Mouse (Mus musculus) embryonic facial prominence, embryonic 15.5 days (tissue): ENCODE data around the gene Otub2. TPM values are rescaled to one million over a fixed set of nuclear protein-coding genes. Genes with fewer than 3 reads are reported as not detected.

ENCODE experiments used
- ATAC-seq: fragments of 200-750 bp; cut with Nextera tagmentation; 2 replicates; pipeline ENCODE4 v1.8.0; 2017; ENCODE audit warnings: low read depth, moderate TSS enrichment; ENCODE audit not compliant: insufficient number of reproducible peaks, low FRiP score, low TSS enrichment
- H3K27ac ChIP-seq: fragments of 300-500 bp; sonication (generic); replicated peaks from 2 replicates; pipeline ENCODE4 v1.5.1; 2015; ENCODE audit warnings: mild to moderate bottlenecking, inconsistent platforms
- H3K27me3 ChIP-seq: fragments of 300-500 bp; sonication (generic); 2 replicates; pipeline ENCODE4 v1.6.1; 2015; ENCODE audit warnings: inconsistent platforms
- H3K36me3 ChIP-seq: fragments of 300-500 bp; sonication (generic); 2 replicates; pipeline ENCODE4 v1.6.1; 2015; ENCODE audit warnings: mild to moderate bottlenecking, inconsistent platforms
- H3K4me1 ChIP-seq: fragments of 300-500 bp; sonication (generic); 2 replicates; pipeline ENCODE4 v1.6.1; 2015; ENCODE audit warnings: inconsistent platforms
- H3K4me2 ChIP-seq: fragments of 300-500 bp; sonication (generic); replicated peaks from 2 replicates; pipeline ENCODE4 v1.6.1; 2015; ENCODE audit warnings: mild to moderate bottlenecking, inconsistent platforms
- H3K4me3 ChIP-seq: fragments of 300-500 bp; sonication (generic); replicated peaks from 2 replicates; pipeline ENCODE4 v1.5.1; 2015; ENCODE audit warnings: mild to moderate bottlenecking, inconsistent platforms
- H3K9ac ChIP-seq: fragments of 300-500 bp; sonication (generic); 2 replicates; pipeline ENCODE4 v1.6.1; 2015; ENCODE audit warnings: inconsistent platforms
- H3K9me3 ChIP-seq: fragments of 300-500 bp; sonication (generic); replicated peaks from 2 replicates; pipeline ENCODE4 v1.6.1; 2016; ENCODE audit warnings: inconsistent platforms
- WGBS: fragments of 180-500 bp; shearing (Covaris S2); methylation state at CpG from one replicate; pipeline ENCODE4 v1.1.7; 2015; 5-methylcytosine and 5-hydroxymethylcytosine counted together
- polyA plus RNA-seq: library from polyadenylated mRNA; unstranded; fragments of >200 nt; fragmentation: Nextera tagmentation; extraction: Ambion mirVana; gene quantifications from 2 replicates; pipeline ENCODE4 v1.2.1, GENCODE M21; 2015

Otub2 gene
- polyA plus RNA-seq, 1 experiment from 2014 or later = 13.7 TPM

DNA sequence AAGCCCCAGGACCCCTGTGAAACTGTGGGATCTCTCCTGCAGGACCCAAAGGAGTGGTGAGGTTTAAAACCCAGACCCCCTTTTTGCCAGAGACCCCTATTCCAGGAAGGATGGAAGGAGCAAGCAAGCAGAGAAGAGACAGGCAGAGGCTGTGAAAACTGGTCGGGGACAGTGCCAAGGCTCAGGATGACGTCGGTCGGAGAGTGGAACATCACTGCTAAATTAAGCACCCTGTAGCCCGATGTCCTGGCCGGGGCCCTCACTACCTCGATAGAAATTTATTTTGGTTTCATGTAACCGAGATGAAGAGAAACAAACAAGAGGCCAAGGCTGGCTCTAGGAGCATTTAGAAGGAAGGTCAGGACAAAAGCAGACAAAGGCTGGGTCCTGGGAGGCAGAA, 30.3 kb upstream of the Otub2 start:
- 76% methylated on average over 8 of the region's 8 CpGs for WGBS
- H3K27ac ChIP-seq = no peak overlapping the region
- no peak overlapping the region for H3K9ac ChIP-seq
- H3K27me3 ChIP-seq = no peaks in the 10 kb centered on the region
- 0 out of 2 replicates have a peak, but pooled peaks cover 3% of the 10 kb centered on the region for H3K4me1 ChIP-seq
- H3K4me2 ChIP-seq = no peak overlapping the region
- H3K4me3 ChIP-seq = no peak overlapping the region
- no peak for ATAC-seq
- H3K9me3 ChIP-seq = no peaks in the 10 kb centered on the region
- no peaks in the 10 kb centered on the region for H3K36me3 ChIP-seq

DNA sequence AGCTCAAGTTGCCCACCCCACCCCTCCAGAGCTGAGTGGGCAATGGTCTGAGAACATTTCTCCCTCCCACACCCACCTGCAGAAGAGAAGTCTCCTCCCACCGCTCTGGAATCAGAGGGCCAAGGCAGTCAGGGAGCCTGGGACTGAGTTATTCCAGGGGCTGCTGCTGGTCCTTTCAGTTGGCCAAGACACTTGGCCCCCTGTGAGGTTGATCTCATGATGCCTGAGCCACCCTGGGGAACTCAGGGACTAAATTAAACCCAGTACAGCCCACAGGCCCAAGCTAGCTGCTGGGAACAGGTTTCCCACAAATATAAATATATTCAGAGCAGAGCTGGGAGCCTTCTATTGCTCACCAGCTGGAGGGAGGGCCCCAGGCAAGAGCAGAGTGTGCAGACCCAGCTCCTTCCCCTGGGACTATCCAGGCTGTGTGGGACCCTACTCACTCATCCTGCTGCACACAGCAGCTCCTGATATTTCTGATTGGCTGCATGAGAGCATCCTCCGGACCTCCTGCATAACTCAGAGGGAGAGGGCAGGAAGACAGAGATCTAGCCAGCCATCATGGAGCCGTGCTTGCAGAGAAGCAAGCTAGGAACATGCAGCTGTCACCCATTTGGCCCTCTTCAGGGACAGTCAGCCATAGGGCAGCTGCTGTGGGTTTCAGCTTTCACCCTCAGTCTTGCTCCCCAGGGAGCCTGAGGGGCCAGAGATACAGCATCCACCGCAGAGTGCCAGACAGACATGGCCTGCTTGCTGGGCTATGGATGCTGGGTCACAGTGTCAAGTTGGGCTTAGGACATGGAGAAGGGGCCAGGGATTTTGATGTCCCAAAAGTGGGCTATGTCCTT, 29.3 kb upstream of the Otub2 start:
- H3K27ac ChIP-seq = 0 out of 2 replicates have a peak overlapping the region, but pooled peaks have one; percentile 34
- no peak overlapping the region for H3K9ac ChIP-seq
- H3K36me3 ChIP-seq = no peaks in the 10 kb centered on the region
- 0 out of 2 replicates have a peak, but pooled peaks cover 3% of the 10 kb centered on the region for H3K4me1 ChIP-seq
- no peaks in the 10 kb centered on the region for H3K9me3 ChIP-seq
- no peak overlapping the region for H3K4me2 ChIP-seq
- peak; percentile 60 for ATAC-seq
- WGBS = 50% methylated on average over 4 of the region's 4 CpGs
- H3K4me3 ChIP-seq = no peak overlapping the region
- no peaks in the 10 kb centered on the region for H3K27me3 ChIP-seq

DNA sequence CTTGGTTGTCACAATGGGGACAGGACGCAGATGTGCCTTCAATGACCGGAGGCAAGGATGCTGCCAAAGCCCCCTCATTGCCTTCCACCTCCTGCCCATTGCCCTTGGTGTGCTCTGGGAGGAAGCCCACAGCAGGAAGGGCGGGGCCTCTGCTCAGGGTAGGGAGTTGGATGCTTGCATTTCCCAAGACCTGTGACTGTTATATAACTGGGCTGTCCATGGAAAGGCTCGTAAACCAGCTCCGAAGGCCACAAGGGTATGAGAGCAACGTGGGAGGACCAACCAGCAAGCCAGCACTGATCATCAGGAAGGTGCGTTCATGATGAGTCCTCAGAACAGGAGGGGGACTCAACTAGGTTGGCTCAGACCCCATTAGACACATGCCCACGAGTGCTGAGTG, 27.7 kb upstream of the Otub2 start:
- H3K9me3 ChIP-seq = no peaks in the 10 kb centered on the region
- no peaks in the 10 kb centered on the region for H3K36me3 ChIP-seq
- no peaks in the 10 kb centered on the region for H3K27me3 ChIP-seq
- H3K27ac ChIP-seq = no peak overlapping the region
- H3K4me2 ChIP-seq = no peak overlapping the region
- H3K4me3 ChIP-seq = no peak overlapping the region
- ATAC-seq = no peak
- WGBS = 81% methylated on average over 8 of the region's 8 CpGs
- 0 out of 2 replicates have a peak, but pooled peaks cover 3% of the 10 kb centered on the region for H3K4me1 ChIP-seq
- no peak overlapping the region for H3K9ac ChIP-seq

DNA sequence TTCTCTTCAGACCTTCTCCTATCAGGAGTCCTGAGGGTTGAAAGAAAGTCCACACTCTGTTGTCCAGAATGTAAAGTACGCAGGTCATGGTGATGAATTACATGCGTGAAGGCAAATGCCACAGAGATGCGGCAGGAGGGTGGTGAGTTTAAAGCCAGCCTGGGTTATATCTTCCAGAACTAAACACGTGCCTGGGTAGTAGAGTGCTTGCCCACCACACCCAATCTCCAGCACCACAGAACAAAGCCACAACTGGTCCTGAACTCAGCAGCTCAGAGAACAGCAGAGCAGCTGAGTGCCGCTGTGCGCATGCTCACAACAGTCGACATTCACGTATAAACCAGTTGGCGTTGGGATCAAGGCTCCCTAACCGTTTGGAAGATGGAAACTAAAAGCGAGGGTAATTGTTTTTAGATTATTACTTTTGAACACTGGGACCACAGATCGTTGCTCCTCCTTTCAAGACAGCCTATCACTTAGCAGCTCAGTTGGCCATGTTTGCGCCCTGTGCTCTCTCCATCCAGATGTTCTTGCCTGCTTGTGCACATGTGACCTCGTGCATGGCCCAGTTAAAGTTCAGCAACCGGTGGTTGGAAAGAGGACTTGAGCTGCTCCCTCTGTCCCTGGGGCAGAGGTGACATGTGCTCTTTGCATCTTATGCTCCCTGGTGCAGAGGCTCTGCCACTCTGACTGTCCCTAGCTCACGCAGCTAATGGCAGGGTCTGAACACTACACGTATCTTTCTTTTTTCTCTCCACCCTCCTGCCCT, 26.8 kb upstream of the Otub2 start:
- H3K4me3 ChIP-seq = no peak overlapping the region

DNA sequence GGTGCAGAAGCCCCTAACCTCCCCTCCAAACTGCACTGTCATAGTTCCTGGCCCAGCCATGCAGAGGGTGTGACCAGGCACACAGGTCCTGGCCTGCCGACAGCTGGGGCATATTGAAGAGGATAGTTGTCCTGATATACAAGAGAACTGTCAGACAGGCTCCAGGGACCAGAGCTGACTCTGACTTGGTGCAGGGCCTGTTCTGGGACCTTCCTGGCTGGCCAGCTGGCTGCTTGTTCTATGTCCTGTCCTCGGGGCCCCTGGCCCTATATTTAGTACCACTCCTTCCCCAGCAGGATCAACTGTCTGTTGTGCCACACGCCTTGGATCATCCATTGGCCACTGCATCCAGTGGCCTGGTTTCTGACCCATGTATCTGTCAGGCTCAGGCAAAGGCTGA, 26.1 kb upstream of the Otub2 start:
- H3K4me2 ChIP-seq = no peak overlapping the region
- WGBS = 61% methylated on average over 3 of the region's 3 CpGs
- no peak overlapping the region for H3K9ac ChIP-seq
- ATAC-seq = no peak
- H3K4me3 ChIP-seq = no peak overlapping the region
- no peaks in the 10 kb centered on the region for H3K36me3 ChIP-seq
- no peaks in the 10 kb centered on the region for H3K9me3 ChIP-seq
- H3K4me1 ChIP-seq = 0 out of 2 replicates have a peak, but pooled peaks cover 3% of the 10 kb centered on the region
- H3K27me3 ChIP-seq = no peaks in the 10 kb centered on the region
- H3K27ac ChIP-seq = no peak overlapping the region

More for the DNA sequence above, 26.8 kb upstream of the Otub2 start:
- Histone ChIP-seq H3K27ac (no peak overlapping the region), H3K27me3 (no peaks in the 10 kb centered on the region), H3K4me2 (no peak overlapping the region), H3K4me1 (0 out of 2 replicates have a peak, but pooled peaks cover 3% of the 10 kb centered on the region), H3K9me3 (no peaks in the 10 kb centered on the region), H3K36me3 (no peaks in the 10 kb centered on the region), H3K9ac (no peak overlapping the region)
- no peak for ATAC-seq
- 84% methylated on average over 17 of the region's 17 CpGs for WGBS

DNA sequence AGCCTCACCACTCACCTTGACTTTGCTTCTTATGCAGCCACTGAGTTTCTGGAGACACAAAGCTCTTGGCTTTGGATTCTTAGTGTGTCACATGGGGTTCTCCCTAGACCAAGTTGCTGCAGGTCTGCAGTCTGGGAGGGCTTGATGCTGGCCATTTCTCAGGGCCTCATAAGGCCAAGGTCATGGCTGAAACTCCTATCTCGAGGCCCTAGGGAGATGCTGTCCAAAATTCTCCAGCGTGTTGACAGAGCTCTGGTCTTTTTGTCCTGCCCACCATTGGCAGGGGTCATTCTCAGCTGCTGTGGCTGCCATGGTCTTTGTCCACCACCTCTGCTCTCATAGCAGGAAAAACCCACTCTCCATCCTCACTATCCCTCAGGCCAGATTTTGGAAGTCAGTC, 21.3 kb upstream of the Otub2 start:
- Histone ChIP-seq H3K27me3 (no peaks in the 10 kb centered on the region), H3K27ac (no peak overlapping the region), H3K36me3 (no peaks in the 10 kb centered on the region), H3K9me3 (no peaks in the 10 kb centered on the region), H3K4me3 (no peak overlapping the region), H3K9ac (no peak overlapping the region), H3K4me1 (0 out of 2 replicates have a peak, but pooled peaks cover 3% of the 10 kb centered on the region), H3K4me2 (no peak overlapping the region)
- WGBS = 74% methylated on average over 2 of the region's 2 CpGs
- ATAC-seq = no peak

DNA sequence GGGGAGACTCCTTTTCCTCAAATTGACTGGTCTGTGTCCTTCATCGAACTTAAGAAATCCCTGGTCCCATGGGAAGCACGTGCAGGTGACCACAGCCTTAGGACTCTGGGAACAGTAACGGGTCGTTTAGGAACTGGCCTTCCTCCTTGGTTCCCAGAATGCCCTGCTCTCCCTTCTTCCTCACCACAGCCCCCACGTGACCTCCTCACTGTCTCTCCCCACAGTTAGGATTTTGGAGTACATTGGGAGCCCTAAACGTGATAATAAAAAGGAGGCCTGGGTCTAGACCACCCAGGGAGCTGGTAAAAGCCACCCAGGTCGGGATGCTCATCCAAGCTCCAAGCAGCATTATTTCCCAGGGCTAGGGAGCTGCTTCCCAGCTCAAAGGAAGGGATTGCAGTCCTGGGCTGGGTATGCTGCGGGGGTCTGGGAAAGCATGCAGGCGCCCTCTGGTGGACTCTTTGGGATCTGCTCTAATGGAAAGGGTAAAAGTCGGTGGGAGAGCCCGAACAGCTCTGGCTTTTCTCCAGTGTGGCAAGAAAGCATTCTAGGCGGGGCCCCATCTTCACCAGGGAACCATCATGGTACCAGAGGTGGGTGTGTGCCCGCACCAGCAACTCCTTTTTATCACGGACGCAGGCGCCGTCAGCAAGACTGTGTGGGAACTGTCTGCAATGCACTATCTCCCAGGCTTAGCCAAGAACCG, 20.7 kb upstream of the Otub2 start:
- H3K4me2 ChIP-seq = peak overlapping the region; percentile 32
- ATAC-seq = 0 out of 2 replicates have a peak, but pooled peaks have one; percentile 44
- 18% methylated on average over 18 of the region's 18 CpGs for WGBS

DNA sequence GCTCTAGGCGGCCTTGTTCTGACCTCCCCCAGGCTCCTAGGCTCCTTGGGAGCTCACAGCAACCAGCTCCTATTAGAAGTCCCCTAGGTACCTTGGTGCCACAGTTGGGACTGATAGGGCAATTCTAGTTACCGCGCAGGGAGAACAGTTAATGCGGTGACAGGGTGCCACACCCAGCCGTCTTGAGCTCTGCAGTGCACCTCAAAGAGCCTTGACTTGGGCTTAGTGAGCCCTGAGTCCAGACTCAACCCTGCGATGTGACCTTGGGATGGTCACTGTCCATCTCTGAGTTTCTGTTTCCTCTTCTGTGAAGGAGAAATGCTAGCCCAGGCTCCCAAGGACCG, 20.2 kb upstream of the Otub2 start:
- no peak overlapping the region for H3K27ac ChIP-seq
- no peak overlapping the region for H3K4me3 ChIP-seq
- ATAC-seq = no peak
- no peak overlapping the region for H3K9ac ChIP-seq
- no peaks in the 10 kb centered on the region for H3K36me3 ChIP-seq
- WGBS = 78% methylated on average over 7 of the region's 7 CpGs
- 0 out of 2 replicates have a peak, but pooled peaks cover 3% of the 10 kb centered on the region for H3K4me1 ChIP-seq
- H3K9me3 ChIP-seq = no peaks in the 10 kb centered on the region
- no peaks in the 10 kb centered on the region for H3K27me3 ChIP-seq
- H3K4me2 ChIP-seq = peak overlapping the region; percentile 32

More for the DNA sequence above, 20.7 kb upstream of the Otub2 start:
- no peaks in the 10 kb centered on the region for H3K27me3 ChIP-seq
- 0 out of 2 replicates have a peak, but pooled peaks cover 3% of the 10 kb centered on the region for H3K4me1 ChIP-seq
- no peaks in the 10 kb centered on the region for H3K9me3 ChIP-seq
- no peak overlapping the region for H3K9ac ChIP-seq
- no peak overlapping the region for H3K4me3 ChIP-seq
- no peak overlapping the region for H3K27ac ChIP-seq
- H3K36me3 ChIP-seq = no peaks in the 10 kb centered on the region

DNA sequence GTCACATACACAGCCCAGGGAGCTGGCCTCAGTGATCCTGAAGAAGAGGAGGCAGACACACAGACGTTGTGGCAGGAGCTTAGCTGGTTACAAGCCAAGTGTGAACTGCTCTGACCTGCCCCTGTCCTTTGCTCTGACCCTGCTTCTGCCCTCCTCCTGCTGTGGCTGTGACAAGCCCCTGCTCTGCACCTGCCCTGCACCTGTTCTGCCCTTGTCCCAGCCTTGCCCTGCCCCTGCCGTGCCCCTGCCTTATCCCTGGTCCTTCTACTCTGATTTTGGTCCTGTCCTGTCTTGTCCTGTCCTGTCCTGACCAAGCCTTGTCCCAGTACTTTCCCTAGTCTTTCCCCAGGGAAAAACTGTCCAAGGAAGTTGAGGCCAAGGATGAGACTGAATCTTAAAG, 19.7 kb upstream of the Otub2 start:
- no peaks in the 10 kb centered on the region for H3K36me3 ChIP-seq
- ATAC-seq = no peak
- 47% methylated on average over 2 of the region's 2 CpGs for WGBS
- 0 out of 2 replicates have a peak, but pooled peaks cover 3% of the 10 kb centered on the region for H3K4me1 ChIP-seq
- H3K9me3 ChIP-seq = no peaks in the 10 kb centered on the region
- H3K4me2 ChIP-seq = no peak overlapping the region
- no peaks in the 10 kb centered on the region for H3K27me3 ChIP-seq
- no peak overlapping the region for H3K27ac ChIP-seq
- no peak overlapping the region for H3K9ac ChIP-seq
- H3K4me3 ChIP-seq = no peak overlapping the region

DNA sequence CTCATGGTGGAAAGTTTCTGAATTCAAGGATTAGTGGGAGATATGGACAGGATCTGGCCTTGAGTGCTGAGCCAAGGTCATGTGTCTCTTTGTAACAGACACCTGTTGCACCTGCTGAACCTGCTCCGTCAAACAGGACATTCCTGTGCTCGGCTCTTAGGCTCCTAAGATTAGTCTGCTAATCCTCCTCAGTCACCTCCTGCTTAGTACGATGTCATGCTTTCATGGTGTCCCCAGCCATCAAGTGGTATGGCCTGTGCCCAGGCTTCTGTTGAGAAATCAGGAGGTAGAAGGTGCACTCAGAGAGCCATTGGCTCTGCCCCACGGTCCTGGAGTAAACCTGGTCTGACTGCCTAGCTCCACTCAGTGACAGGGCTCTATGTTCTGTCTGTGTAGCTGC, 17.6 kb upstream of the Otub2 start:
- Histone ChIP-seq H3K27me3 (no peaks in the 10 kb centered on the region), H3K9ac (no peak overlapping the region), H3K9me3 (no peaks in the 10 kb centered on the region), H3K27ac (no peak overlapping the region), H3K4me3 (no peak overlapping the region), H3K36me3 (no peaks in the 10 kb centered on the region), H3K4me1 (0 out of 2 replicates have a peak, but pooled peaks cover 3% of the 10 kb centered on the region), H3K4me2 (no peak overlapping the region)
- ATAC-seq = no peak
- 62% methylated on average over 4 of the region's 4 CpGs for WGBS

DNA sequence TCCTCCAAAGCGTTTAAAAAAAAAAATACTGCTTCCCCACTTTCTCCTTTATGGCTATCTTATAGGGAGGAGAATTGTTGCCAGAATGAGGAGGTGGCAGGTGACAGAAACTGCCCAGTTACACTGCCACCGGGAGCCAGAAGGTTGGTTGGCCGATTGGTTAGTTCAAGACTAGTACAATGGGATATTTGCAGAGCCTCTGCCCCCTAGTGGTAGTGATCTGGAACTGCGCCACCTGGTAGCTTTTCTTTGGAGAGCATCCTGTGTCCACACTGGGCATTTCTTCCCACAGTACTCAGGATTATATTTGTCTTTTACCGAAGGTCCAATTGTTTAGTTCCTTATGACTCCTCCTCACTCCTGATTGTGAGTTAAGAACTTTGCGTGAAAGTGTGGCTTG, 16.8 kb upstream of the Otub2 start:
- WGBS = 25% methylated on average over 6 of the region's 6 CpGs
- H3K9ac ChIP-seq = no peak overlapping the region
- no peak for ATAC-seq

More for the DNA sequence above, 16.8 kb upstream of the Otub2 start:
- Histone ChIP-seq H3K9me3 (no peaks in the 10 kb centered on the region), H3K4me3 (no peak overlapping the region), H3K27ac (no peak overlapping the region), H3K4me1 (0 out of 2 replicates have a peak, but pooled peaks cover 3% of the 10 kb centered on the region), H3K36me3 (no peaks in the 10 kb centered on the region), H3K4me2 (no peak overlapping the region), H3K27me3 (no peaks in the 10 kb centered on the region)
